Mouse (Mus musculus) cerebellum, adult 2 months (tissue): ENCODE measurements around the gene Pafah2. TPM values are rescaled to one million over a fixed set of nuclear protein-coding genes. Genes with fewer than 3 reads are reported as not detected.
A peak's percentile ranks its signal among the peaks of the same experiment; 100 is the strongest.

Experiments used
- DNase-seq, 2 experiments: peaks; one replicate each; pipeline ENCODE4 v3.0.0; 2021
- H3K27ac ChIP-seq: fragments of 200-500 bp; 2 replicates; pipeline ENCODE4 v1.5.1; 2012; ENCODE audit warnings: low read length, control low read depth, inconsistent platforms; ENCODE audit not compliant: insufficient read depth
- H3K27me3 ChIP-seq: fragments of 200-500 bp; 2 replicates; pipeline ENCODE4 v1.6.1; 2012; ENCODE audit warnings: inconsistent platforms, mild to moderate bottlenecking, low read length, moderate library complexity; ENCODE audit not compliant: control insufficient read depth, insufficient read depth
- H3K4me1 ChIP-seq: fragments of 200-500 bp; 2 replicates; pipeline ENCODE4 v1.6.1; 2011; ENCODE audit warnings: low read length; ENCODE audit not compliant: control insufficient read depth, insufficient read depth
- H3K4me3 ChIP-seq: fragments of 200-500 bp; replicated peaks from 2 replicates; pipeline ENCODE3; 2011; ENCODE audit warnings: mild to moderate bottlenecking, low read depth, low read length, control low read depth; ENCODE audit not compliant: insufficient read depth
- CTCF ChIP-seq: fragments of 200-500 bp; IDR thresholded peaks from 2 replicates; pipeline ENCODE4 v1.5.1; 2011; ENCODE audit warnings: low read depth, mild to moderate bottlenecking, control low read depth, low read length, moderate library complexity, borderline replicate concordance; ENCODE audit not compliant: insufficient read depth
- POLR2A ChIP-seq: fragments of 200-500 bp; IDR thresholded peaks from 2 replicates; pipeline ENCODE4 v1.6.1; 2011; ENCODE audit warnings: low read length, control low read depth, borderline replicate concordance; ENCODE audit not compliant: insufficient read depth
- WGBS: fragments of 180-500 bp; shearing (Covaris S2); methylation state at CpG from one replicate; pipeline ENCODE4 v1.1.7; 2018; 5-methylcytosine and 5-hydroxymethylcytosine counted together
- polyA plus RNA-seq: library from polyadenylated mRNA; depleted of rRNA; stranded (reverse); fragments of >200 nt; gene quantifications from 2 replicates; pipeline ENCODE4 v1.2.3, GENCODE M21; 2012; rRNA removed

The Pafah2 gene
- polyA plus RNA-seq: 7.1 and 8.9 TPM in 2 replicates

GRCm38 (mm10) chr4:134395977-134396825 is at the start of gene Pafah2:
TSS of gene Pafah2 (plus strand) at chr4:134396320.
- H3K27me3 ChIP-seq: no peaks in the 10 kb centered on the region
- H3K4me3 ChIP-seq: peak within 1 kb of the TSS; percentile 82
- DNase-seq: peak; percentile 95 to 98
- H3K4me1 ChIP-seq: peaks cover 4% of the 10 kb centered on the region
- peak within 1 kb of the TSS; percentile 72 for H3K27ac ChIP-seq
- peak; percentile 41; the same call in 1 of the 2 replicates for TF ChIP-seq POLR2A
- TF ChIP-seq CTCF: peak; percentile 99
- WGBS: under 1% methylated on average over 31 of the region's 31 CpGs

- DNase-seq: no peak
- Histone ChIP-seq H3K4me1 (no peaks in the 10 kb centered on the region; the same call in 1 of the 2 replicates), H3K27ac (no peak overlapping the region), H3K4me3 (no peak overlapping the region), H3K27me3 (no peaks in the 10 kb centered on the region; the same call in 1 of the 2 replicates)
- 38% methylated on average over 11 of the region's 11 CpGs for WGBS
- TF ChIP-seq CTCF (no peak), POLR2A (no peak)
Observed at GRCm38 (mm10) chr4:134348078-134348477, 48.0 kb upstream of the Pafah2 start.

- TF ChIP-seq CTCF (no peak), POLR2A (no peak)
- no peak overlapping the region for H3K27ac ChIP-seq
- 66% methylated on average over 5 of the region's 5 CpGs for WGBS
- no peak for DNase-seq
- H3K4me1 ChIP-seq: no peaks in the 10 kb centered on the region
- no peaks in the 10 kb centered on the region for H3K27me3 ChIP-seq
- no peak overlapping the region for H3K4me3 ChIP-seq
Observed at GRCm38 (mm10) chr4:134348545-134348944, 47.6 kb upstream of the Pafah2 start.

- no peaks in the 10 kb centered on the region for H3K27me3 ChIP-seq
- no peak for DNase-seq
- WGBS: 89% methylated on average over 7 of the region's 7 CpGs
- TF ChIP-seq CTCF (no peak), POLR2A (no peak)
- no peak overlapping the region for H3K4me3 ChIP-seq
- H3K27ac ChIP-seq: no peak overlapping the region
- no peaks in the 10 kb centered on the region for H3K4me1 ChIP-seq
Observed at GRCm38 (mm10) chr4:134349829-134350228, 46.3 kb upstream of the Pafah2 start.

GRCm38 (mm10) chr4:134350641-134351040 is 45.5 kb upstream of the Pafah2 start:
- 83% methylated on average over 6 of the region's 6 CpGs for WGBS
- H3K27me3 ChIP-seq: no peaks in the 10 kb centered on the region
- DNase-seq: no peak
- no peak overlapping the region for H3K27ac ChIP-seq
- TF ChIP-seq POLR2A (no peak), CTCF (no peak)
- H3K4me3 ChIP-seq: no peak overlapping the region
- H3K4me1 ChIP-seq: no peaks in the 10 kb centered on the region

GRCm38 (mm10) chr4:134351329-134352260 is 44.5 kb upstream of the Pafah2 start:
- no peak for TF ChIP-seq POLR2A
- no peak for TF ChIP-seq CTCF
- no peak overlapping the region for H3K27ac ChIP-seq
- H3K4me1 ChIP-seq: no peaks in the 10 kb centered on the region
- H3K27me3 ChIP-seq: no peaks in the 10 kb centered on the region
- 52% methylated on average over 18 of the region's 18 CpGs for WGBS
- no peak for DNase-seq
- H3K4me3 ChIP-seq: no peak overlapping the region

- no peak overlapping the region for H3K27ac ChIP-seq
- no peak for DNase-seq
- WGBS: 36% methylated on average over 12 of the region's 12 CpGs
- H3K27me3 ChIP-seq: no peaks in the 10 kb centered on the region
- TF ChIP-seq POLR2A: no peak
- TF ChIP-seq CTCF: no peak
- H3K4me3 ChIP-seq: no peak overlapping the region
- H3K4me1 ChIP-seq: peaks cover 4% of the 10 kb centered on the region; the same call in 1 of the 2 replicates
Observed at GRCm38 (mm10) chr4:134352261-134352707, 43.8 kb upstream of the Pafah2 start.
